Mouse (Mus musculus) heart, adult 2 months (tissue): Measurements from ENCODE around the gene Zpbp. TPM values are rescaled to one million over a fixed set of nuclear protein-coding genes. Genes with fewer than 3 reads are reported as not detected.

Experiments
- DNase-seq, 2 experiments: peaks; one replicate each; pipeline ENCODE4 v3.0.0; 2021
- H3K27ac ChIP-seq: fragments of 200-600 bp; 2 replicates; pipeline ENCODE4 v1.8.1; 2022
- H3K27me3 ChIP-seq: fragments of 200-500 bp; 2 replicates; pipeline ENCODE4 v1.6.1; 2012; ENCODE audit warnings: mild to moderate bottlenecking, low read length, inconsistent platforms, mixed read lengths; ENCODE audit not compliant: control insufficient read depth, insufficient read depth
- H3K36me3 ChIP-seq: fragments of 200-500 bp; 2 replicates; pipeline ENCODE4 v1.6.1; 2012; ENCODE audit warnings: low read length, inconsistent platforms; ENCODE audit not compliant: control insufficient read depth, insufficient read depth
- H3K4me1 ChIP-seq: fragments of 200-500 bp; 2 replicates; pipeline ENCODE4 v1.6.1; 2011; ENCODE audit warnings: low read length; ENCODE audit not compliant: control insufficient read depth, insufficient read depth
- H3K4me3 ChIP-seq: fragments of 200-600 bp; 2 replicates; pipeline ENCODE4 v1.8.1; 2022
- H3K79me2 ChIP-seq: fragments of 200-500 bp; replicated peaks from 2 replicates; pipeline ENCODE4 v1.6.1; 2012; ENCODE audit warnings: mild to moderate bottlenecking, inconsistent platforms, low read length, moderate library complexity, mixed read lengths; ENCODE audit not compliant: control insufficient read depth, insufficient read depth
- H3K9ac ChIP-seq: fragments of 200-500 bp; 2 replicates; pipeline ENCODE4 v1.6.1; 2012; ENCODE audit warnings: low read depth, mild to moderate bottlenecking, control low read depth, inconsistent platforms, low read length, mixed read lengths
- CTCF ChIP-seq: fragments of 200-600 bp; IDR thresholded peaks from 2 replicates; pipeline ENCODE4 v1.8.1; 2022; ENCODE audit warnings: antibody characterized with exemption, mild to moderate bottlenecking, moderate library complexity
- EP300 ChIP-seq: fragments of 200-500 bp; IDR thresholded peaks from 2 replicates; pipeline ENCODE4 v1.6.1; 2011; ENCODE audit warnings: low read depth, low read length, control low read depth; ENCODE audit not compliant: insufficient read depth
- POLR2A ChIP-seq: fragments of 200-500 bp; IDR thresholded peaks from 2 replicates; pipeline ENCODE4 v1.6.1; 2011; ENCODE audit warnings: mild to moderate bottlenecking, low read depth, low read length, control low read depth; ENCODE audit not compliant: insufficient read depth
- WGBS: fragments of 180-500 bp; shearing (Covaris S2); methylation state at CpG from one replicate; pipeline ENCODE4 v1.1.7; 2018; 5-methylcytosine and 5-hydroxymethylcytosine counted together
- intact Hi-C: fragments of 180-260 bp; cut with DNase I; formaldehyde crosslinking; loops from one replicate; pipeline ENCODE4 v1.15.1; 2025
- polyA plus RNA-seq: library from polyadenylated mRNA; depleted of rRNA; stranded (reverse); fragments of >200 nt; gene quantifications from 2 replicates; pipeline ENCODE4 v1.2.3, GENCODE M21; 2012
- total RNA-seq, 2 experiments: library from RNA; stranded (reverse); gene quantifications; 2 replicates each; pipeline ENCODE4 v1.2.3; 2021

Zpbp gene
- total and polyA plus RNA-seq, 3 experiments = 0.16 to 0.60 (median 0.52) TPM

DNA sequence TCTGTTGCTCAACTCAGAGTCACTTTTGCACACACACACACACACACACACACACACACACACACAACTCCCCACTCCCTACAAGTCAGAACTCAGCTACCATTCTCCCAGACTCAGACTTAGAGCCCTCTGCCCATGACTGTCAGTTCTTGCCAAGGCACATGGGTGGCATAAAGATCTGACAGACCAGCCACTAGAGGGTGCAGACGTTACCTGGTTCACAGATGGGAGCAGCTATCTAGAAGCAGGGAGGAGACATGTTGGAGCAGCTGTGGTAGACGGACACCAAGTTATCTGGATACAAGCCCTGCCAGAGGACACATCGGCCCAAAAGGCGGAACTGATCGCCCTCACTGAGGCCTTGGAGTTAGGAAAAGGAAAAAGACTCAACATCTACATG lies 67.5 kb downstream of the Zpbp start:
- no peaks in the 10 kb centered on the region for H3K4me1 ChIP-seq
- no peaks in the 10 kb centered on the region for H3K27me3 ChIP-seq
- TF ChIP-seq CTCF (no peak), POLR2A (no peak), EP300 (no peak)
- H3K79me2 ChIP-seq = no peaks in the 10 kb centered on the region
- no peak overlapping the region for H3K27ac ChIP-seq
- H3K9ac ChIP-seq = no peak overlapping the region
- no peak overlapping the region for H3K4me3 ChIP-seq
- no peak for DNase-seq
- 74% methylated on average over 5 of the region's 5 CpGs for WGBS
- intact Hi-C loops = no loop called here
- H3K36me3 ChIP-seq = no peaks in the 10 kb centered on the region

- no peak for TF ChIP-seq EP300
- no peak for TF ChIP-seq POLR2A
- no peak for TF ChIP-seq CTCF
Measured at GRCm38 (mm10) chr11:11393164-11393563, 69.0 kb downstream of the Zpbp start.

DNA sequence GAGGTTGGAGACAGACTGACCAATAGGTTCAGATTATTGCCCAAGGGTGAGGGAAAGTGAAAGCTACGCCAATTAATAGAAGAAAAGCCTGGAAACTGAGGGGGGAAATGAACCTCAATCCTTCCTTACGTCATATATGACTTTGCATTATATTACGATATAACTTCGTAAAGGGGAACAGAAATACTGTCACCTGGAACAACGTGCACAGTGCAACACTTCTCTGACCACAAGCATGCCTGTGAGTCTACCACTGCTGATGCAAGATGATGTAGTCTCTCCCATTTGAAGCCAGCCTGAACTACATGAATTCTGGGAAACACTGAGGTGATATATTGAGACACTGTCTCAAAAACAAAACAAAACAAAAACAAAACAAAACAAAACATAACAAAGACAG lies 90.9 kb downstream of the Zpbp start:
- Histone ChIP-seq H3K36me3 (no peaks in the 10 kb centered on the region), H3K79me2 (no peaks in the 10 kb centered on the region), H3K4me1 (no peaks in the 10 kb centered on the region), H3K27ac (no peak overlapping the region), H3K27me3 (no peaks in the 10 kb centered on the region), H3K9ac (no peak overlapping the region), H3K4me3 (no peak overlapping the region)
- DNase-seq = no peak
- TF ChIP-seq CTCF (no peak), POLR2A (no peak), EP300 (no peak)
- WGBS = 79% methylated on average over 5 of the region's 5 CpGs
- intact Hi-C loops = no loop called here

More at GRCm38 (mm10) chr11:11393164-11393563, 69.0 kb downstream of the Zpbp start:
- H3K27ac ChIP-seq = no peak overlapping the region
- no peaks in the 10 kb centered on the region for H3K36me3 ChIP-seq
- no peak overlapping the region for H3K4me3 ChIP-seq
- WGBS = 87% methylated on average over 10 of the region's 10 CpGs
- no peaks in the 10 kb centered on the region for H3K4me1 ChIP-seq
- no peaks in the 10 kb centered on the region for H3K27me3 ChIP-seq
- H3K9ac ChIP-seq = no peak overlapping the region
- intact Hi-C loops = no loop called here
- DNase-seq = no peak
- no peaks in the 10 kb centered on the region for H3K79me2 ChIP-seq

GRCm38 (mm10) chr11:11283512-11283911 lies 178.7 kb downstream of the Zpbp start:
- H3K27ac ChIP-seq = no peak overlapping the region
- no peak for DNase-seq
- H3K27me3 ChIP-seq = no peaks in the 10 kb centered on the region
- H3K79me2 ChIP-seq = no peaks in the 10 kb centered on the region
- intact Hi-C loops = no loop called here
- TF ChIP-seq POLR2A (no peak), EP300 (no peak), CTCF (no peak)
- no peak overlapping the region for H3K4me3 ChIP-seq
- no peaks in the 10 kb centered on the region for H3K4me1 ChIP-seq
- 68% methylated on average over 3 of the region's 3 CpGs for WGBS
- H3K9ac ChIP-seq = no peak overlapping the region
- no peaks in the 10 kb centered on the region for H3K36me3 ChIP-seq

GRCm38 (mm10) chr11:11280128-11280527 lies 182.1 kb downstream of the Zpbp start:
- no peak for TF ChIP-seq EP300
- TF ChIP-seq POLR2A = no peak
- no peak for TF ChIP-seq CTCF
- Histone ChIP-seq H3K36me3 (no peaks in the 10 kb centered on the region), H3K27ac (no peak overlapping the region), H3K9ac (no peak overlapping the region), H3K4me1 (no peaks in the 10 kb centered on the region), H3K27me3 (no peaks in the 10 kb centered on the region), H3K79me2 (no peaks in the 10 kb centered on the region), H3K4me3 (no peak overlapping the region)
- no peak for DNase-seq
- intact Hi-C loops = no loop called here

DNA sequence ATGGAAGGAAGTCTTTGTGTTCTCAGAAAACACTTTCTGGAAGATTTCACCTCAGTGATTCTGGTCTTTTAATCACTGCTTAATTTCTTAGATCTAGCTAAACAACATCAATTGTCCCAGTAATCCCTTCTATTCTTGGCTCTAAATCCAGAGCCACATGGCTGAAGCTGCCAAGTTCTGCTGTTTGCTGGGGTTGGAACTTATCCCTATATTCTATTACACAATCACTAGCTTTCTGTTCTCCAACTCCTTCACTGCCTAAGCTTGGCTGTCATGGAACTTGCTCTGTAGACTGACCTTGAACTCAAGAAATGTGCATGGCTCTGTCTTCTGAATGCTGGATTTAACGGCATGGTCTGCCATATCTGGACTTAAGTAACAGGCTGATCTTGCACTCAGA lies 204.9 kb downstream of the Zpbp start:
- no peaks in the 10 kb centered on the region for H3K27me3 ChIP-seq
- peak in 1 of 2 experiments; percentile 6 for DNase-seq
- H3K36me3 ChIP-seq = no peaks in the 10 kb centered on the region
- H3K79me2 ChIP-seq = no peaks in the 10 kb centered on the region
- no peak overlapping the region for H3K9ac ChIP-seq
- H3K27ac ChIP-seq = no peak overlapping the region
- no peaks in the 10 kb centered on the region; the same call in 1 of the 2 replicates for H3K4me1 ChIP-seq
- intact Hi-C loops = no loop called here
- WGBS = 65% methylated on average over 1 of the region's 1 CpGs
- no peak for TF ChIP-seq POLR2A
- TF ChIP-seq CTCF = no peak
- H3K4me3 ChIP-seq = no peak overlapping the region
